Mouse (Mus musculus) kidney, embryonic 16.5 days (tissue): ENCODE results near the gene Sfi1. TPM values are rescaled to one million over a fixed set of nuclear protein-coding genes. Genes with fewer than 3 reads are reported as not detected.
"Not testable (repeated sequence)": the region's sequence is repeated elsewhere in the genome, so short reads cannot be mapped to it uniquely, and the experiment has no call there.

Experiments
- ATAC-seq: fragments of 200-750 bp; cut with Nextera tagmentation; 2 replicates; pipeline ENCODE4 v1.8.0; 2017; ENCODE audit warnings: moderate TSS enrichment; ENCODE audit not compliant: low FRiP score, low TSS enrichment
- H3K27ac ChIP-seq: fragments of 300-500 bp; sonication (generic); 2 replicates; pipeline ENCODE4 v1.5.1; 2014; ENCODE audit warnings: low read length
- H3K27me3 ChIP-seq: fragments of 300-500 bp; sonication (generic); 2 replicates; pipeline ENCODE4 v1.6.1; 2014; ENCODE audit warnings: low read length, control low read depth, mixed read lengths; ENCODE audit not compliant: insufficient read depth
- H3K36me3 ChIP-seq: fragments of 300-500 bp; sonication (generic); 2 replicates; pipeline ENCODE4 v1.6.1; 2014; ENCODE audit warnings: low read length, control low read depth, mixed read lengths; ENCODE audit not compliant: insufficient read depth
- H3K4me1 ChIP-seq: fragments of 300-500 bp; sonication (generic); 2 replicates; pipeline ENCODE4 v1.6.1; 2014; ENCODE audit warnings: low read length, control low read depth, mixed read lengths; ENCODE audit not compliant: insufficient read depth
- H3K4me2 ChIP-seq: fragments of 300-500 bp; sonication (generic); replicated peaks from 2 replicates; pipeline ENCODE4 v1.6.1; 2014; ENCODE audit warnings: low read depth, low read length
- H3K4me3 ChIP-seq: fragments of 300-500 bp; sonication (generic); 2 replicates; pipeline ENCODE4 v1.5.1; 2014; ENCODE audit warnings: mild to moderate bottlenecking, low read length
- H3K9ac ChIP-seq: fragments of 300-500 bp; sonication (generic); replicated peaks from 2 replicates; pipeline ENCODE4 v1.6.1; 2014; ENCODE audit warnings: low read length
- H3K9me3 ChIP-seq: fragments of 300-500 bp; sonication (generic); 2 replicates; pipeline ENCODE4 v1.6.1; 2016; ENCODE audit warnings: low read length, control low read depth
- WGBS: fragments of 180-500 bp; shearing (Covaris S2); extraction: QIAGEN DNeasy Blood & Tissue Kit; methylation state at CpG from one replicate; pipeline ENCODE4 v1.1.7; 2014; 5-methylcytosine and 5-hydroxymethylcytosine counted together
- polyA plus RNA-seq: library from polyadenylated mRNA; unstranded; fragments of >200 nt; fragmentation: Nextera tagmentation; extraction: Ambion mirVana; gene quantifications from 2 replicates; pipeline ENCODE4 v1.2.1, GENCODE M21; 2015

The Sfi1 gene
- polyA plus RNA-seq, 1 experiment from 2014 or later = 15.2 TPM

DNA sequence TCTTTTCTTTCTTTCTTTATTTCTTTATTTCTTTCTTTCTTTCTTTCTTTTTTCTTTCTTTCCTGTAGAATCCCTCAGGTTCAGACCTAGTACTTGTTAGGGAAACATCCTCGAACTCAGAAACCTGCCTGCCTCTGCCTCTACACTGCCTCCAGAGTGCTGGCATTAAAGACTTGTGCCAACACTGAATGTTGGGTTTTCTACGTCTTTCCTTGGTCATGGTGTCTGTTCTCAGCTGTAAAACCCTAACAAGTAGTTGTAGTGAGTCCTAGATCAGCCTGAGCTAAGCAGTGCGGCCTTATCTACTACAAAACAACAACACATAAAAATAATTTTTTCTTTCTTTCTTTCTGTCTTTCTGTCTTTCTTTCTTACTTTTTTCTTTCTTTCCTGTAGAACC is 78.9 kb downstream of the Sfi1 start:
- Histone ChIP-seq H3K4me1 (no peaks in the 10 kb centered on the region), H3K9ac (no peak overlapping the region), H3K27ac (no peak overlapping the region), H3K27me3 (no peaks in the 10 kb centered on the region), H3K36me3 (no peaks in the 10 kb centered on the region), H3K4me2 (no peak overlapping the region), H3K9me3 (peaks cover 22% of the 10 kb centered on the region), H3K4me3 (no peak overlapping the region)
- 68% methylated on average over 3 of the region's 3 CpGs for WGBS
- no peak for ATAC-seq

DNA sequence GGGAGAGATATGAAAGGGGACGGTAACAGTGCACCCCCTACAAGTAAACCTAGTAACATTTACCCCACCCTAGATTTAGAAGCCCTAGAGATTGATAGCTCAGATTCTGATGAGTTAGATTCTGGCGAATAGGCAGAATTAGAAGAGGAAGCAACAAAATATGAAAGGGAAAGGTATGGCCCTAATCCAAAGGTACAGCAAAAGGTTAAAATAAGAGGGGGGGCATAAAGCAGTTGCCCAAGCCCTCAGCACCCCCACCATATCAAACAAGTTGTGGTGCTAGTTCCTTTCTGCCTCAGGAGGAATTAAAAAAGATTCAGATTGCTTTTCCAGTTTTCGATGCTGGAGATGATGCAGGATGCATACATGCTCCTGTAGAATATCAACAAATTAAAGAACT is 87.1 kb downstream of the Sfi1 start:
- Histone ChIP-seq H3K4me2 (no peak overlapping the region), H3K27ac (no peak overlapping the region), H3K4me1 (no peaks in the 10 kb centered on the region), H3K9me3 (peaks cover 48% of the 10 kb centered on the region), H3K36me3 (no peaks in the 10 kb centered on the region), H3K4me3 (no peak overlapping the region), H3K9ac (no peak overlapping the region), H3K27me3 (no peaks in the 10 kb centered on the region)
- WGBS = 75% methylated on average over 3 of the region's 3 CpGs
- no peak for ATAC-seq

DNA sequence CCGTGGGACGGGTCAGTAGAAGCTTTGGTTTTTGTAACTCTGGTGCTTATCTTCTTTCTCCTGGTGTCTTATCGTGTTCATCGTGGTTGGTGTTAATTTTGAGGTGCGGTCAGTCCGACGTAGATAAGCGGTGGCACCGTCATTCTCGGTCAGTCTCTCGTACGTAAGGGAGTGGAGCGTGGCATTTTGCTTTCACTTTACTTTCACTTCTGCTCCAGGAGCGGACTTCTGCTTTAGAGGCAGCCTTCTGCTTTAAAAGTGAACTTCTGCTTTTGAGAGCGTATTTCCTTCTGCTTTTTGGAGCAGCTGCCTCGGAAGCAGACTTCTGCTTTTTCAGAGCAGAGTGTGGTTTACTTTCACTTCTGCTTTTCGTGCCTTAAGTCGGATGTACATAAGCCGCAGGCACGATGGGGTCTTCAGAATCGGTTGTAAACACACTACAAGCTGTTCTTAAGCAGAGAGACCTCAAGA is 88.0 kb downstream of the Sfi1 start:
- H3K4me2 ChIP-seq = no peak overlapping the region
- no peaks in the 10 kb centered on the region for H3K4me1 ChIP-seq
- ATAC-seq = no peak
- H3K9ac ChIP-seq = no peak overlapping the region
- H3K4me3 ChIP-seq = no peak overlapping the region
- WGBS = 91% methylated on average over 21 of the region's 21 CpGs
- H3K9me3 ChIP-seq = peaks cover 46% of the 10 kb centered on the region
- H3K36me3 ChIP-seq = no peaks in the 10 kb centered on the region
- H3K27me3 ChIP-seq = no peaks in the 10 kb centered on the region
- H3K27ac ChIP-seq = no peak overlapping the region

DNA sequence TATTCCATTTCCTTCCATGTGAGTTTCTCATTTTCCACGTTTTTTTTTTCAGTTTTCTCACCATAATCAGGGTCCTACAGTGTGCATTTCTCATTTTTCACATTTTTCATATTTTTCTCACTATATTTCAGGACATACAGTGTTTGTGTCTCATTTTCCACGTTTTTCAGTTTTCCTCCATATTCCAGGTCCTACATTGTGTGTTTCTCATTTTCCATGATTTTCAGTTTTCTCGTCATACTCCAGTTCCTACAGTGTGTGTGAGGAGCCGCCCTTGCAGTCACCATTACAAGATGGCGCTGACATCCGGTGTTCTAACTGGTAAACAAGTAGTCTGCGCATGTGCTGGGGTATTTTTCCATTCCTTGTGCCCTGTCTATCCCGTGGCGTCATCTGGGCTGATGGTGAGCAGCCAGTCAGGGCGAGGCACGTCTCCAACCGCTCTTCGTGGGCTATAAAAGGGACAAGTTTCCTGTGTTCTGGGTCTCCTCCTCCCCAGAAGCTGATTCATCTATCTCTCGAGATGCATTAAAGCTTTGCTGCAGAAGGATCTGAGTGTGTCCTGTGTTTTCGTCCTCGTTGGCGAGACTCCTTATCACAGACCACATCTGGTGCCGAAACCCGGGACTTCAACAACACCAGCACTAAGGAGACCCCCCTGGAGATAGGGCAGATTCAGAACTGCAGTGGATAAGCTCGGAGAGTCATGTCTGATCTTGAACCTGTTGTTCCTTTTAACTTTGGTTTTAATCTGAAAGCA is 88.6 kb downstream of the Sfi1 start:
- not testable (repeated sequence) for H3K4me3 ChIP-seq, H3K36me3 ChIP-seq, H3K4me1 ChIP-seq, H3K4me2 ChIP-seq, ATAC-seq, H3K27ac ChIP-seq, H3K9ac ChIP-seq, H3K27me3 ChIP-seq
- 87% methylated on average over 20 of the region's 20 CpGs for WGBS
- peaks cover 49% of the 10 kb centered on the region for H3K9me3 ChIP-seq

DNA sequence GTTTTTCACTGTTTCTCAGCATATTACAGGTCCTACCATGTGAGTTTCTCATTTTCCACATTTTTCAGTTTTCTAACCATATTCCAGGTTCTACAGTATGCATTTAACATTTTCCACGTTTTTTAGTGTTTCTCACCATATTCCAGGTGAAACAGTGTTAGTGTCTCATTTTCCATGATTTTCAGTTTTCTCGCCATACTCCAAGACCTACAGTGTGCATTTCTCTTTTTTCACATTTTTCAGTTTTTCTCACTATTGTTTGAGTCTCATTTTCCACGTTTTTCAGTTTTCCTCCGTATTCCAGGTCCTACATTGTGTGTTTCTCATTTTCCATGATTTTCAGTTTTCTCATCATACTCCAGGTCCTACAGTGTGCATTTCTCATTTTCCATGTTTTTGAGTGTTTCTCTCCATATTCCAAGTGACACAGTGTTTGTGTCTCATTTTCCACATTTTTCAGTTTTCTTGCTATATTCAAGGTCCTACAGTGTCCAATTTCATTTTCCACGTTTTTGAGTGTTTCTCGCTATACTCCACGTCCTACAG is 89.6 kb downstream of the Sfi1 start:
- no peak overlapping the region for H3K4me2 ChIP-seq

DNA sequence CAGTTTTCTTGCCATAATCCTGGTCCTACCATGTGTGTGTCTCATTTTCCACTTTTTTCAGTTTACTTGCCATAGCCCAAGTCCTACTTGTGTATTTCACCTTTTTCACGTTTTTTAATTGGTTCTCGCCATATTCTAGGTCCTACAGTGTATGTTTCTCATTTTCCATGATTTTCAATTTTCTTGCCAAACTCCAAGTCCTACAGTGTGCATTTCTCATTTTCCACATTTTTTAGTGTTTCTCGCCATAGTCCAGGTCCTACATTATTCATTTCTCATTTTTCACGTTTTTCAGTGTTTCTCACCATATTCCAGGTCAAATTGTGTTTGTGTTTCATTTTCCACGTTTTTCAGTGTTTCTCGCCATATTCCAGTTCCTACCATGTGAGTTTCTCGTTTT is 90.6 kb downstream of the Sfi1 start:
- peaks cover 46% of the 10 kb centered on the region for H3K9me3 ChIP-seq
- 84% methylated on average over 7 of the region's 7 CpGs for WGBS
- not testable (repeated sequence) for H3K9ac ChIP-seq, H3K36me3 ChIP-seq, H3K27me3 ChIP-seq, H3K4me1 ChIP-seq, H3K27ac ChIP-seq, H3K4me3 ChIP-seq, ATAC-seq, H3K4me2 ChIP-seq

More for the DNA sequence above, 89.6 kb downstream of the Sfi1 start:
- Histone ChIP-seq H3K27me3 (no peaks in the 10 kb centered on the region), H3K9ac (no peak overlapping the region), H3K4me3 (no peak overlapping the region), H3K36me3 (no peaks in the 10 kb centered on the region), H3K4me1 (no peaks in the 10 kb centered on the region), H3K9me3 (peaks cover 46% of the 10 kb centered on the region), H3K27ac (no peak overlapping the region)
- WGBS = 78% methylated on average over 7 of the region's 7 CpGs
- ATAC-seq = no peak

DNA sequence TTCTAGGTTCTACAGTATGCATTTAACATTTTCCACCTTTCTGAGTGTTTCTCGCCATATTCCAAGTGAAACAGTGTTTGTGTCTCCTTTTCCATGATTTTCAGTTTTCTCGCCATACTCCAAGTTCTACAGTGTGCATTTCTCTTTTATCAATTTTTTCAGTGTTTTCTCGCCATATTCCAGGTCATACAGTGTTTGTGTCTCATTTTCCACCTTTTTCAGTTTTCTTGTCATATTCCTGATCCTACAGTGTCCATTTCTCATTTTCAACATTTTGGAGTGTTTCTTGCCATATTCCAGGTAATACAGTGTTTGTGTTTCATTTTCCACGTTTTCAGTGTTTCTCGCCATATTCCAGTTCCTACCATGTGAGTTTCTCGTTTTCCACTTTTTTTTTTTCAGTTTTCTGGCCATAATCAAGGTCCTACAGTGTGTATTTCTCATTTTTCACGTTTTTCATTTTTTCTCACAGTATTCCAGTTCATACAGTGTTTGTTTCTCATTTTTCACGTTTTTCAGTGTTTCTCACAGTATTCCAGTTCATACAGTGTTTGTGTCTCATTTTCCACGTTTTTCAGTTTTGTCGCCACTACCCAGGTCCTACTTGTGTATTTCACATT is 91.3 kb downstream of the Sfi1 start:
- H3K9me3 ChIP-seq = peaks cover 46% of the 10 kb centered on the region
- H3K36me3 ChIP-seq = no peaks in the 10 kb centered on the region
- peak; percentile 75 for ATAC-seq
- no peak overlapping the region for H3K27ac ChIP-seq
- H3K4me3 ChIP-seq = no peak overlapping the region
- no peaks in the 10 kb centered on the region for H3K4me1 ChIP-seq
- WGBS = 71% methylated on average over 10 of the region's 10 CpGs
- no peak overlapping the region for H3K4me2 ChIP-seq
- no peaks in the 10 kb centered on the region for H3K27me3 ChIP-seq
- no peak overlapping the region for H3K9ac ChIP-seq

DNA sequence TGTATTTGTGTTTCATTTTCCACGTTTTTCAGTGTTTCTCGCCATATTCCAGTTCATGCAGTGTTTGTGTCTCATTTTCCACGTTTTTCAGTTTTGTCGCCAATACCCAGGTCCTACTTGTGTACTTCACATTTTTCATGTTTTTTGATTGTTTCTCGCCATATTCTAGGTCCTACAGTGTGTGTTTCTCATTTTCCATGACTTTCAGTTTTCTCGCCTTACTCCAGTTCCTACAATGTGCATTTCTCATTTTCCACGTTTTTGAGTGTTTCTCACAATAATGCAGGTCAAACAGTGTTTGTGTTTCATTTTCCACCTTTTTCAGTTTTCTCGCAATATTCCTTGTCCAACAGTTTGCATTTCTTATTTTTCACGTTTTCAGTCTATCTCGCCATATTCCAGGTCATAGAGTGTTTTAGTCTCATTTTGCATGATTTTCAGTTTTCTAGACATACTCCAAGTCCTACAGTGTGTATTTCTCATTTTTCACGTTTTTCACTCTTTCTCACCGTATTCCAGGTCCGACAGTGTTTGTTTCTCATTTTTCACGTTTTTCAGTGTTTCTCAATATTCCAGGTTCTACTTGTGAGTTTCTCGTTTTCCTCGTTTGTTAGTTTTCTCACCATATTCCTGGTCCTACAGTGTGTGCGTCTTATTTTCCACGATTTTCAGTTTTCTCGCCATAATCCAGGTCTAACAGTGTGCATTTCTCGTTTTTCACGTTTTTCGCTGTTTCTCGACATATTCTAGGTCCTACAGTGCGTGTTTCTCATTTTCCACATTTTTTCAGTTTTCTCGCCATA is 92.0 kb downstream of the Sfi1 start:
- Histone ChIP-seq H3K4me3 (no peak overlapping the region), H3K27me3 (no peaks in the 10 kb centered on the region), H3K36me3 (no peaks in the 10 kb centered on the region), H3K9me3 (peaks cover 45% of the 10 kb centered on the region), H3K9ac (no peak overlapping the region), H3K4me2 (no peak overlapping the region), H3K27ac (no peak overlapping the region), H3K4me1 (no peaks in the 10 kb centered on the region)
- 0 out of 2 replicates have a peak, but pooled peaks have one; percentile 42 for ATAC-seq
- 84% methylated on average over 25 of the region's 25 CpGs for WGBS

DNA sequence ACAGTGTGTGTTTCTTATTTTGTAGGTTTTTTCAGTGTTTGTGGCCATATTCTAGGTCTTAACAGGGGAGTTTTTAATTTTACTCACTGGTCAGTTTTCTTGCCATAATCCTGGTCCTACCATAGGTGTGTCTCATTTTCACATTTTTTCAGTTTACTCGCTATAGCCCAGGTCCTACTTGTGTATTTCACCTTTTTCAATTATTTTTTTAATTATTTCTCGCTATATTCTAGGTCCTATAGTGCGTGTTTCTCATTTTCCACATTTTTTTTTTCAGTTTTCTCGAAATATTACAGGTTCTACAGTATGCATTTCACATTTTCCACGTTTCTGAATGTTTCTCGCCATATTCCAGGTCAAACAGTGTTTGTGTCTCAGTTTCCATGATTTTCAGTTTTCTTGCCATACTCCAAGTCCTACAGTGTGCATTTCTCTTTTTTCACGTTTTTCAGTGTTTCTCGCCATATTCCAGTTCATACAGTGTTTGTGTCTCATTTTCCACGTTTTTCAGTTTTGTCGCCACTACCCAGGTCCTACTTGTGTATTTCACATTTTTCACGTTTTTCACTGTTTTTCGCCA is 93.1 kb downstream of the Sfi1 start:
- ATAC-seq = 0 out of 2 replicates have a peak, but pooled peaks have one; percentile 46
- 82% methylated on average over 12 of the region's 12 CpGs for WGBS

More for the DNA sequence above, 93.1 kb downstream of the Sfi1 start:
- H3K4me2 ChIP-seq, H3K27me3 ChIP-seq, H3K27ac ChIP-seq, H3K4me3 ChIP-seq, H3K36me3 ChIP-seq, H3K9ac ChIP-seq, H3K4me1 ChIP-seq: not testable (repeated sequence)
- peaks cover 44% of the 10 kb centered on the region for H3K9me3 ChIP-seq
